Mouse (Mus musculus) CD8-positive naive resting alpha-beta T cell, adult 2 months (primary cell): ENCODE data around the gene Arih2.
A peak's percentile ranks its signal among the peaks of the same experiment; 100 is the strongest.
"Not testable (repeated sequence)": the region's sequence is repeated elsewhere in the genome, so short reads cannot be mapped to it uniquely, and the experiment has no call there.

Experiments
- DNase-seq, 2 experiments: peaks; one replicate each; pipeline ENCODE4 v3.0.0; 2022; ENCODE audit warnings: low read depth in 2 of 2, low spot score in 2 of 2

Arih2 gene

DNA sequence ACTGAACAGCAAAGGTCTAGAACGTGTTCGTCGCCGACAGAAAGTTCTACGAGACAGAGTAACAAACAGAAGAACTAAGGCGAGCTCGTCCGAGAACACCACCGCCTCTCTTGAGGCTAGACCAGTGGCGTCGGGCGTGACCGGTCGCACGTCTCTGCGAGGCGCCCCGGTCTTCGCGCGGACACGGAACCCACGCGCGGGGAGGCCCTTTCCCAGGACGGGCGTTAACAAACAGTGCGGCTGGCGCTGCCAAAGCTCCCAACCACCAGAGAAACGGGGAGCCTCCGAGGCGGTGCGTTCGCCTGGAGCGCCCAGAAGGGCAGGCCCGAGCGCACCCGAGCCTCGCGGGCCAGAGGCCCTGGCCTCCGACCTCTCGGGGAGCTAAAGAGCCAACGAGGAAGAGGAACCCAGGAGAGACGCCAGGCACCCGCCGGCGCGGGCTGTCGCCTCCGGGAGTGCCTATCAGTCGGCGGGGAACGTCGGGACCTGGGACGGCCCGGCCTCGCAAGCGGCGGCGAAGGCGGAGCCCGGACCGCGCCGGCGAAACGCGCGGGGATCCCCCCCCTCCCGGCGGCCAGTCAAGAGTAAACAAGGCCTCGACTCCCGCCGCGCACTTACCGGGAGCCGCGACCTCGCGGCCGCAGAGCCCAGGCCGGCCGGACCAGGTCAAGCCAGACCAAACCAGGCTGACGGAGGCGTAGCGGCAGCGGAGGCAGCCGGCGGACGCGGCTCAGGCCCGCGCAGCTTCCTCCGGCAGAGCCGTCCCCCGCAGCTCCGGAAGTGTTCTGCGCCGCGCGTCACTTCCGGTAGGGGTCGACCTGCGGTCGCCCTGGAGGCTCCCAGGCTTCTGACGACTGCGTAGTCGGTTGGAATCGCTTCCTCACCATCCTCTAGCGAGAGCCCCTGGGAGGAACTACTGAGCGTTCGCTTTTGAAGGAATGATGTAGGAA, at the start of gene Arih2:
Gene Arih2 (minus strand): TSS at position 776 of the 950 bp plus-strand sequence.
- peak; percentile 86 to 90 for DNase-seq

GRCm38 (mm10) chr9:108694533-108694932, 45.3 kb upstream of the Arih2 start:
- no peak for DNase-seq

DNA sequence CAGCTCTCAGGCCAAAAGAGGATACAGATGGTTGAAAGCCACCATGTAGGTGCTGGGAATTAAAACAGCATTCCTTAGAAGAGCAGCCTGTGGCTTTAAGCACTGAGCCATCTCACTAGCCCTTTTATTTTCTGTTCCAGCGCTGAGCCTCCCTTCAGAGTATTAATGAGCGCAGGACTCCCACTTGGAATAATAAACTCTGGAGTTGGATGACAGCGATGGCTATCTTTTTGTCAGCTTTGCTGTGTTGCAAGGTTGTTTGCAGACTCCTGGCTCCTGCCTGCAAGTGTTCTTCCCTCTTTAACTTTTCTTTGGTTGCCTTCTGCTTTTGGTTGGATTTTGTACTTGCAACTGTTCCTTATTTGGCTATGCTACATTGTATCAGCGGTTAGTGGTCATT, 44.8 kb upstream of the Arih2 start:
- no peak for DNase-seq

- peak; percentile 32 to 45 for DNase-seq
These were observed 43.2 kb upstream of the Arih2 start for GRCm38 (mm10) chr9:108692226-108693041.

- peak; percentile 20 to 35 for DNase-seq
These were observed 42.6 kb upstream of the Arih2 start for GRCm38 (mm10) chr9:108691846-108692225.

DNA sequence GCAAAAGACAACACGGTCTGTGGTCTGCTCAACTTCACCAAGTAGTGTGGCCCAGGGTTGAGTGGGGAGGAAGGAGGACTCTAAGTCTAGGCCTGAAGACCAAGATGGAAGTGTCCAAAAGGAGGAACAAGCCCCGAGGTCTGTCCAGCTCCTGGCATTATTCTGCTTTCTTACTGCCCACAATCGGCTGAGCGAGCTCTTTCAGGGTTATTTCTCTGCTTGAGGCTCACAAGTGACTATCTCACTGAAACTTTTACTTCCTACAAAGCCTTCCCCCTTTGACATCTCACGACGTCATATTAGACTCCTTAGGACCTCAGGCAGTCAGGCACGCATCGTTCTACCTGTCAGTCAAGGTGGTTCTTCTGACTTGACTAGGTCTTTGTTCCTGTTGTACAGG, 42.2 kb upstream of the Arih2 start:
- no peak for DNase-seq

- DNase-seq, result no peak
These were observed 41.7 kb upstream of the Arih2 start for GRCm38 (mm10) chr9:108690914-108691313.

DNA sequence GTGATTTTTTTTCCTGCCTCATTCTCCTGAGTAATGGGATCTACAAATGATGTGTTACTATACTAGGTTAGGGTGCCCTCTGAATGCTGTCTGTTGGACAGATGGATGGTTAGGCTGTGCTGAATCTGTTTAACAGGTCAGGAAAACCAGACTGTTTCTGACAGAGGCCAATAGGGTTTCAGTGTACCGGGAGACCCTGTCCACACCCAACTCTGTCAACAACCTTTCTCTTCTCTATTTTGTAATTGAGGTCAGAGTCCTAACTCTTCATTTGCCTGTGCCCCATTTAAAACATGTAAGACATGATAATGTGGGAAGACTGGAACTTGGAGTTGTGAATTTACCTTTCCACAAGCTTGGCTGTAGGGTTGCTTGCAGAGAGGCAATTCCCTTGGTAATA, 40.8 kb upstream of the Arih2 start:
- DNase-seq, result no peak

- no peak for DNase-seq
These were observed 39.9 kb upstream of the Arih2 start, which contains the start of gene Prkar2a for GRCm38 (mm10) chr9:108689106-108689505. Gene Prkar2a (plus strand): TSS chr9:108689314.

- DNase-seq, result no peak
These were observed 39.3 kb upstream of the Arih2 start for GRCm38 (mm10) chr9:108688451-108688850.

GRCm38 (mm10) chr9:108687686-108688085, 38.5 kb upstream of the Arih2 start:
- DNase-seq, result no peak

GRCm38 (mm10) chr9:108687181-108687580, 38.0 kb upstream of the Arih2 start:
- no peak for DNase-seq

DNA sequence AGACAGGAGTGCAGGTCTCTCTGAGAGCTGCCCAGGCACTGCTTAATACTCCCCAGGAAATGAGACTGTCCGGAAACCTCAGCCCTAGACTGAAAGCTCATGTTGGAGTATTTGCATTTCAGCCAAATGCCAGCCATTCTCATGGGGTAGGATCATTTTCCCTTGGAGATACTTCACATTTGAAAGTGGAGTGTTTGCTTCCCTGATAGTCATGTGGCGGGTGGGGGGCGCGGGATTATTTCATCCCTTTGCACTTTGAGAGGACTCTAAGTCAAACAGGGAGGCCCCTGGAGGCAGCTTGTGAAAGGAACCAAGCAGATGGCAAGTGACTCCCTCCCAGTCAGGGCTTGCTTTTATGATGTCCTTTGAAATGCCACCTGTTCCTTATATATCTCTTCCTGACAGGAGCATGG, 37.3 kb upstream of the Arih2 start:
- no peak for DNase-seq

GRCm38 (mm10) chr9:108680026-108680425, 30.8 kb upstream of the Arih2 start:
- DNase-seq, result no peak

DNA sequence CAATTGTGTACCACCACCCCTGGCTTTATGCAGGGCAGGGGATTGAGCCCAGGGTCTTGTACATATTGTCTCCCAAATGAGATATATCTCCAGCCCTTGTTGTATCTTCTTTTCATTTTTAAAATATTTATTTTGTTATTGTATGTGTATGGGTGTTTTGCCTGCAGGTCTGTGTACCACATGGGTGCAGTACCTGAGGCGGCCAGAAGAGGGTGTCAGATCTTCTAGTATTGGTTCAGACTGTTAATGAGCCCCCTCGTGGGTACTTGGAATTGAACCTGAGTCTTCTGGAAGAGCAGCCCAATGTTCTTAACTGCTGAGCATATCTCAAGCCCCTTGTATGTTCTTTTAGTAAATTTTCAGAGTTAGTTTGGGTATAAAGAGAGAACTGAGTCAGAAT, 24.0 kb upstream of the Arih2 start:
- peak; percentile 21 to 34 for DNase-seq

DNA sequence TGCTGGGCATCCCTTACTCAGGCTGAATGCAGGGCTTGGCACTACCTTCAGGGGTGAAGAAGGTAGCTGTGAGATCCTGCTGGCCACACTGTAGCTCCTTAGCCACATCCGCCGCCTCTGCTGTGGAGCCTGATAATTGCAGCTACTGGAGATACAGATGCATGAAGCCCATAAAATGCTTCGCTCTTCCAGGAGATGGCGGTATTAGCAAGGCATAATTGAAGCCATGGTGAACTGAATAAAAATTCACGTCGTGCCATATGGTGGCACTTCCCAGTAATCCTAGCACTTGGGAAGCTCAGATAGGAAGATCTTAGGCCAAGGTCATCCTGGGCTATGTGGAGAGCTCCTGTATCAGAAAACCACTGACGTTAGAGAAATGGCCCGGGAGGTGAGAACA, 20.7 kb upstream of the Arih2 start:
- DNase-seq, result no peak

DNA sequence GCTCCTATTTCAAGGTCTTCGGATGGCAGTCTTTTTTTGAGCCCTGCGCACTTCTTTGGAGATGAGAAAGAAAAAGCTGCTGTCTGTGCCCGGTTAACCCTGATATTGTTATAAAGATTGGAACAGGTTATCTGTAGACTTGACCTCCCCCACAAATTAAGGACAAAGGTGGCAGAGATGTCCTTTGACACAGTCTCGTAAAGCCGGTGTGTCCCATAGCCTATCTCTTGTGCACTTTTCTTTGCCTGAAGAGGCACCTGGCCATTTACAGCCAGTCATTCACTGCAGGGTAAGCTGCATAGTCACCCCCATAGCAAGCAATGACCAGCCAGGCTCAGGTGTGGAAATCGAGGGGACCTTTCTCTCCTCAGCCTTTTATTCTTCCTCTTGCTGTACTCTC, 13.5 kb upstream of the Arih2 start:
- no peak for DNase-seq

GRCm38 (mm10) chr9:108661677-108662612, 12.8 kb upstream of the Arih2 start, which contains the start of gene Slc25a20:
Gene Slc25a20 (plus strand): TSS chr9:108662088.
- DNase-seq, result peak; percentile 43 to 59

DNA sequence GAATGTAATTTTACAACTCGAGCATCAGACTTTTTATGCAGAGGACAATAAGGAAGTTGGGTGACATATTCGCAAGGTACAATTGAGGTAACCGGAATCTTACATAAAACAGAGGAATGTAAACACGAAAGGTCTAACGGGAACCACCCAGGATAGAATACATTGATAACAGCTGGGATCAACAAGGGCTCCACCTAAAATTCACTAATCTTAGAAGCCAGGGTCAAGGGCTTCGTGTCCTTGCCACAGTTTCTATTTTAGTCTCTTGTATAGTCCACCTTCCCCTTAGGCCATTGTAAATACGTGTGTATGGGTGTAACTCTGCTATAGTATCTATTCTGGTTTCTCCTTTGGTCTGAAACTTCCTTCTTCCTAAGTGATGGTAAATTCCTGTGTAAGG, 6.7 kb upstream of the Arih2 start:
- not testable (repeated sequence) for DNase-seq

DNA sequence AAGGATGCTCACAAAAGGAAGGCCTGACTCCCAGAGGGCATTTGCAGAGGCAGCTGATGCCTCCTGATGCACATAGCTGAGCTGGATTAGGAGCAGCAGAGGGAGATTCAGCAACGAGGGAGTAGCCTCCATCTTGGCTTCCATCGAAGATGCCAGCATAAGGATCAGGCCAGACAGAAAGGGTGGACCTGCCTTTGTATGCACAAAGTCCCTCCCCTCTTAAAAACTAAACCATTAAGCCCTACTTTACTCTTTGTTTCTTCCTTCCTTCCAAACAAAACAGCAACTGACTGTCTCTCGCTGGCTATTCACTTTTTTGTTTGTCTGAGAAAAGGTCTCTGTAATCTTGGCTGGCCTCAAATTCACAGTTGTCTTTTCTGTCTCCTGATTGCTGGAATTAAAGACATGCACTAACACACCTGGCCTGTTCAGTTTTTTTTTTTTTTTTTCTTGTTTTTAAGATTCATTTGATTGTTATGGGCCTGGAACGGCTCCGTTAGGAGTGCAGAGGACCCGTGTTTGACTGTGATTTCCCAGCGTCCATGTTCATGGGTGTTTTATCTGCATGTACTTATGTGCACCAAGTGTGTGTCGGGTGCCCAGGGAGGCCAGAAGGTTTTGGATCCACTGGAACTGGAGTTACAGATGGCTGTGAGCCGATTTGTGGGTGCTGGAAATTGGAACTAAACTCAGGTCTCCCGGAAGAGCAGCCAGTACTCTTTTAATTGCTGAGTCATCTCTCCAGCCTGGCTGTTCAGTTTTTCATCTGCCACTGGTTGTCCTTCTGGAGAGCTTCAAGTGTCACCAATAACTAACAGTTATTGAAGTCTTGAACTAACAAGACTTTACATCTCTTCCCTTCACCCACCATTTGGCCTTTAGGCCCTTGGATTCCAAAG, 5.6 kb upstream of the Arih2 start:
- no peak for DNase-seq
